Mouse (Mus musculus) MEL (cell line): ENCODE data around the gene Hmx2.
A peak's percentile ranks its signal among the peaks of the same experiment; 100 is the strongest.

Experiments
- CTCF ChIP-seq, 3 experiments: IDR thresholded peaks in 2 of 3; conservative IDR thresholded peaks in 1 of 3; 2 replicates each; pipeline ENCODE4 v1.5.1; 2011 to 2012; ENCODE audit warnings: low read length in 3 of 3, low read depth in 2 of 3, mild to moderate bottlenecking in 2 of 3, improper control_type of control experiment in 1 of 3, inconsistent platforms in 1 of 3, mixed read lengths in 1 of 3, moderate library complexity in 1 of 3; ENCODE audit not compliant: control insufficient read depth in 1 of 3, insufficient read depth in 1 of 3, poor library complexity in 1 of 3, severe bottlenecking in 1 of 3
- JUND ChIP-seq: IDR thresholded peaks from 2 replicates; pipeline ENCODE4 v1.6.1; 2011; ENCODE audit warnings: low read depth, mild to moderate bottlenecking, improper control_type of control experiment, low read length
- MYC ChIP-seq: IDR thresholded peaks from 2 replicates; pipeline ENCODE4 v1.6.1; 2011; ENCODE audit warnings: low read depth, mild to moderate bottlenecking, low read length, improper control_type of control experiment, moderate library complexity
- NRF1 ChIP-seq: IDR thresholded peaks from 2 replicates; pipeline ENCODE4 v1.6.1; 2014; ENCODE audit warnings: low read depth, mild to moderate bottlenecking, inconsistent platforms, low read length, improper control_type of control experiment, moderate library complexity; ENCODE audit not compliant: poor library complexity, insufficient read depth, severe bottlenecking
- POLR2A ChIP-seq, 2 experiments: IDR thresholded peaks; 2 replicates each; pipeline ENCODE4 v1.6.1; 2011 to 2012; ENCODE audit warnings: low read length in 2 of 2, mild to moderate bottlenecking in 2 of 2, control low read depth in 1 of 2, improper control_type of control experiment in 1 of 2, low read depth in 1 of 2, moderate library complexity in 1 of 2; ENCODE audit not compliant: control insufficient read depth in 1 of 2, insufficient read depth in 1 of 2, poor library complexity in 1 of 2
- SMC3 ChIP-seq: IDR thresholded peaks from 2 replicates; pipeline ENCODE4 v1.6.1; 2011; ENCODE audit warnings: low read depth, low read length, improper control_type of control experiment
- TCF12 ChIP-seq: IDR thresholded peaks from 2 replicates; pipeline ENCODE4 v1.6.1; 2014; ENCODE audit warnings: low read depth, mild to moderate bottlenecking, inconsistent platforms, low read length, improper control_type of control experiment, moderate library complexity
- UBTF ChIP-seq: IDR thresholded peaks from 2 replicates; pipeline ENCODE4 v1.6.1; 2012; ENCODE audit warnings: low read depth, mild to moderate bottlenecking, inconsistent platforms, low read length, improper control_type of control experiment, moderate library complexity, borderline replicate concordance; ENCODE audit not compliant: insufficient read depth
- ZC3H11A ChIP-seq: IDR thresholded peaks from 2 replicates; pipeline ENCODE4 v1.6.1; 2012; ENCODE audit warnings: low read depth, mild to moderate bottlenecking, inconsistent platforms, low read length, improper control_type of control experiment
- ZMIZ1 ChIP-seq: IDR thresholded peaks from 2 replicates; pipeline ENCODE4 v1.6.1; 2012; ENCODE audit warnings: low read depth, mild to moderate bottlenecking, inconsistent platforms, low read length, improper control_type of control experiment, moderate library complexity

- TF ChIP-seq CTCF (IDR thresholded peaks at IDR 0.05 in 2 of 3, conservative IDR thresholded peaks at IDR 0.05 in 1 of 3; ENCODE audit: control insufficient read depth in 1 of 3, insufficient read depth in 1 of 3, low read depth in 2 of 3, low read length in 3 of 3, poor library complexity in 1 of 3, severe bottlenecking in 1 of 3) (no peak), POLR2A (IDR thresholded peaks at IDR 0.05; ENCODE audit: control insufficient read depth in 1 of 2, insufficient read depth in 1 of 2, low read depth in 1 of 2, low read length in 2 of 2, poor library complexity in 1 of 2) (no peak), TCF12 (0 out of 2 replicates have a peak, but pooled peaks have one; percentile 18), UBTF (no peak; the same call in 1 of the 2 replicates), ZMIZ1 (no peak), SMC3 (no peak), NRF1 (no peak), ZC3H11A (no peak), MYC (no peak), JUND (no peak)
Observed at GRCm38 (mm10) chr7:131554341-131555180, 6.0 kb downstream of the Hmx2 start.
